Mouse (Mus musculus) cerebellum, adult 2 months (tissue): ENCODE measurements around the gene Crkl. TPM values are rescaled to one million over a fixed set of nuclear protein-coding genes. Genes with fewer than 3 reads are reported as not detected.

ENCODE experiments used
- DNase-seq, 2 experiments: peaks; one replicate each; pipeline ENCODE4 v3.0.0; 2021
- H3K27ac ChIP-seq: fragments of 200-500 bp; 2 replicates; pipeline ENCODE4 v1.5.1; 2012; ENCODE audit warnings: low read length, control low read depth, inconsistent platforms; ENCODE audit not compliant: insufficient read depth
- H3K27me3 ChIP-seq: fragments of 200-500 bp; 2 replicates; pipeline ENCODE4 v1.6.1; 2012; ENCODE audit warnings: inconsistent platforms, mild to moderate bottlenecking, low read length, moderate library complexity; ENCODE audit not compliant: control insufficient read depth, insufficient read depth
- H3K4me1 ChIP-seq: fragments of 200-500 bp; 2 replicates; pipeline ENCODE4 v1.6.1; 2011; ENCODE audit warnings: low read length; ENCODE audit not compliant: control insufficient read depth, insufficient read depth
- H3K4me3 ChIP-seq: fragments of 200-500 bp; replicated peaks from 2 replicates; pipeline ENCODE3; 2011; ENCODE audit warnings: mild to moderate bottlenecking, low read depth, low read length, control low read depth; ENCODE audit not compliant: insufficient read depth
- CTCF ChIP-seq: fragments of 200-500 bp; IDR thresholded peaks from 2 replicates; pipeline ENCODE4 v1.5.1; 2011; ENCODE audit warnings: low read depth, mild to moderate bottlenecking, control low read depth, low read length, moderate library complexity, borderline replicate concordance; ENCODE audit not compliant: insufficient read depth
- POLR2A ChIP-seq: fragments of 200-500 bp; IDR thresholded peaks from 2 replicates; pipeline ENCODE4 v1.6.1; 2011; ENCODE audit warnings: low read length, control low read depth, borderline replicate concordance; ENCODE audit not compliant: insufficient read depth
- WGBS: fragments of 180-500 bp; shearing (Covaris S2); methylation state at CpG from one replicate; pipeline ENCODE4 v1.1.7; 2018; 5-methylcytosine and 5-hydroxymethylcytosine counted together
- polyA plus RNA-seq: library from polyadenylated mRNA; depleted of rRNA; stranded (reverse); fragments of >200 nt; gene quantifications from 2 replicates; pipeline ENCODE4 v1.2.3, GENCODE M21; 2012

Gene Crkl
- polyA plus RNA-seq, 1 experiment, result 37.9 TPM

DNA sequence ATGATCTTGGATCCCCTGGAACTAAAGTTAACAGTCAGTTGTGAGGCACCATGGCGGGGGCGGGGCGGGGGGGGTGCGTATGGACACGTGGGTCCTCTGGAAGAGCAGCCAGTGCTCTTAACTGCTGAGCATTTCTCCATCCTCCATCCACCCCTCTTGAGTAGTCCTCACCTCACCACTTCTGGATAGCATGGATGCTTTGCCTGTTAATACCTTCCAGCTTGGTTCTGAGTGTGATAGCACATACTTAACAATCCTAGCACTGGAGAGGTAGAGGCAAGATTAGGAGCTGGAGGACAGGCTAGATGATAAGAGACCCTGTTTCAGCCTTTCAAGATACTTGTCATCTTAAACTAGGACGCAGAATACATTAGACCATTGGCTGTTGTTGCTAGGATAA is 20.7 kb downstream of the Crkl start:
- no peaks in the 10 kb centered on the region for H3K27me3 ChIP-seq
- no peak overlapping the region for H3K27ac ChIP-seq
- peaks cover 13% of the 10 kb centered on the region for H3K4me1 ChIP-seq
- no peak overlapping the region for H3K4me3 ChIP-seq
- 82% methylated on average over 6 of the region's 6 CpGs for WGBS
- TF ChIP-seq CTCF (no peak), POLR2A (no peak)
- DNase-seq, result no peak

DNA sequence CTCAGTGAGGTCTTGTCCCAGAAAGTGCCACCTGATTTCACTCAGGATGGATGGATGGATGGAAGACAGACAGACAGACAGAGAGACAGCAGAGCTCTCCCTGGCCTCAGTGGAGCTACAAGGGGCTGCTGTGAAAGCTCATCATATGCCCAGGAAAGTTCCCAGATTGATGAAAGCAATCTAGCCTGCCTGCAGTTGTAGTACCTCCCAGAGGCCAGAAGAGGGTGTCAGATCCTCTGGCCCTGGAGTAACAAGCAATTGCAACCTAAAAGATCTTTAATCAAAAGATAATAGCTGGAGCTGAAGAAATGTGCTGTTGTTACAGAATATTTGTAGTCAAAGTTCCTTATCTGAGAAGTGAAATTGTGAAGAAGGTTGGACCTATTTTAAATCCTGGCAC is 22.3 kb downstream of the Crkl start:
- Histone ChIP-seq H3K4me3 (no peak overlapping the region), H3K27ac (no peak overlapping the region), H3K4me1 (peaks cover 13% of the 10 kb centered on the region), H3K27me3 (no peaks in the 10 kb centered on the region)
- TF ChIP-seq POLR2A (no peak), CTCF (peak; percentile 77)
- peak; percentile 54 to 65 for DNase-seq

DNA sequence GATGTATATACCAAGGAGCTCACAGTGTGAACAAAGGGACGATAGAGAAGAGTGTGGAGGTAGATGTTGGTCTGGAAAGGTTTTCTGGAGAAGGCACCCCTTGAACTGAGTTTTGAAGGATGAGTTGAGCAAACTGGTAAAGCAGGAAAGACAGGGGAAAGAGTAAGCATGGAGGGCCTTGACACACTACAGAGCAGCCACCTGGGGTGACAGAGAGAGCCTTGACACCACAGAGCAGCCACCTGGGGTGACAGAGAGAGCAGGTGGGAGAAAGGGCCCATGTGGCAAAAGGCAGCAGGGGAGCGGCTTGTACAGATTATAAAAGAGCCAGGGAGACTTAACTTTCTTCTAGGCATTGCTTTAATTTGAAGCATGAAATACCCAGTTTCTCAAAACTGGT is 23.0 kb downstream of the Crkl start:
- Histone ChIP-seq H3K4me1 (peaks cover 13% of the 10 kb centered on the region), H3K4me3 (no peak overlapping the region), H3K27me3 (no peaks in the 10 kb centered on the region), H3K27ac (0 out of 2 replicates have a peak overlapping the region, but pooled peaks have one; percentile 21)
- WGBS, result 62% methylated on average over 2 of the region's 2 CpGs
- TF ChIP-seq POLR2A (no peak), CTCF (no peak)
- DNase-seq, result no peak

DNA sequence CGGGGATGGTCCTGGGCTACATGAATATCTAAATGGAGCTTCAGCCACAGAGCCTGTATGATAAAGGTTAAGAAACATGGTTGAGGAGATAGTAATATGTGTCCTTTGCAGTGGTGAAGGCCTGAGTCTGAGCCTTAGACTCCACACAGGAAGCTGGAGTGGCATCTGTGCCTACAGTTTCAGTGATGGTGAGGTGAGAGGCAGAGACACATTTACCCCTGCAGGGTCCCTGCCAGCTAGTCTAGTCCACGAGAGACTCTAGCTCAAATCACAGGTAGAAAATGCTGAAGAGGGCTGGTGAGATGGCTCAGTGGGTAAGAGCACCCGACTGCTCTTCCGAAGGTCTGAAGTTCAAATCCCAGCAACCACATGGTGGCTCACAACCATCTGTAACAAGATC is 23.5 kb downstream of the Crkl start:
- H3K27ac ChIP-seq, result no peak overlapping the region
- no peak for DNase-seq
- no peaks in the 10 kb centered on the region for H3K27me3 ChIP-seq
- TF ChIP-seq POLR2A (no peak), CTCF (no peak)
- WGBS, result 64% methylated on average over 4 of the region's 4 CpGs
- no peak overlapping the region for H3K4me3 ChIP-seq
- H3K4me1 ChIP-seq, result peaks cover 13% of the 10 kb centered on the region

DNA sequence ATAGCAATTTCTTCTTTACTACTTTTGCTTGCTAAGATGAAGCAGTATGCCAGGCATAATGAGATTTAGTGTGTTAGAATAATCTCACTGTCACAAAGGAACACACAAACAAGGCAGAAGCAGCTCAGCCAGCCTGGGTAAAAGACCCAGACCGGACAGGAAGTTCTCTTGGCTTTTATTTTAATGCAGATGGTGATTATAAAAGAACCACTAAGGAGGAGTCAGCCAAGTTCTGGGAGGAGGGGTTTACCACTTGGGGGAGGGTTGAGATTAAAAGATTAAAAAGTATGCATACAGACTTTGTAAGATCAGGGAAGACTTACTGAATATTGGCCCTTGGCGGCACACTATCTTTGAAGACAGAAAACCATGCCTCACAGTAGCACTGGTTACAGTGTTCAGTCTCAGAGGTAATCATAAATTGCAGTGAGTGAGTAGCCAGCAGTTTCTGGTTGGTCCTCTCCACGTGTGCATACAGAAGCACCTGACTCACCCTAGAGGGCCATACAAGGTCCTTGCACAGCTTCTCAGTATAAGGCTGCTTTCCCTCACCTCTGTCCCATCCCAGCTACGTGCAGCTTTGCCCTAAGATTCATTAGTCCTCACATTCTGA is 26.6 kb downstream of the Crkl start:
- no peak overlapping the region for H3K27ac ChIP-seq
- 44% methylated on average over 4 of the region's 4 CpGs for WGBS

DNA sequence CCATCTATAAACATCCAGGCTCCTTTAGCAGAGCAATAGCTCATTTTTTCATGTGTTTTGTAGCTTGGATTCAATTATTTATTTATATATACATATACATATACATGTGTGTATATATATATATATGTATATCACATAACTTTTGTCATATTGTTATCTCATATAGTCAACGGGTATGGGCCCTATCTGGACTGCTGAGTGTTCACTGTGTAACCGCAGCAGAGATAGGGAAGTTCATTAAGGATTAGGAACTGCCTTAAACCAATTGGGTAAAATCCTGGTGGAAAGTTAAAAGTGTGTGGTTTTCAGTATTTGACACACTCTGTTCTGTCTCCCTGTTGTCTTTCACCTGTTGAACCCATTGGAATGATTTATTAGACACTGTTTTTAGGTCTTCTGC is 29.7 kb downstream of the Crkl start:
- Histone ChIP-seq H3K4me1 (peaks cover 9% of the 10 kb centered on the region), H3K27me3 (no peaks in the 10 kb centered on the region), H3K4me3 (no peak overlapping the region), H3K27ac (no peak overlapping the region)
- WGBS, result 86% methylated on average over 2 of the region's 2 CpGs
- TF ChIP-seq CTCF, result no peak
- no peak for TF ChIP-seq POLR2A
- DNase-seq, result no peak

More for the DNA sequence above, 26.6 kb downstream of the Crkl start:
- TF ChIP-seq CTCF (no peak), POLR2A (no peak)
- DNase-seq, result no peak
- Histone ChIP-seq H3K27me3 (no peaks in the 10 kb centered on the region), H3K4me1 (peaks cover 9% of the 10 kb centered on the region), H3K4me3 (no peak overlapping the region)

DNA sequence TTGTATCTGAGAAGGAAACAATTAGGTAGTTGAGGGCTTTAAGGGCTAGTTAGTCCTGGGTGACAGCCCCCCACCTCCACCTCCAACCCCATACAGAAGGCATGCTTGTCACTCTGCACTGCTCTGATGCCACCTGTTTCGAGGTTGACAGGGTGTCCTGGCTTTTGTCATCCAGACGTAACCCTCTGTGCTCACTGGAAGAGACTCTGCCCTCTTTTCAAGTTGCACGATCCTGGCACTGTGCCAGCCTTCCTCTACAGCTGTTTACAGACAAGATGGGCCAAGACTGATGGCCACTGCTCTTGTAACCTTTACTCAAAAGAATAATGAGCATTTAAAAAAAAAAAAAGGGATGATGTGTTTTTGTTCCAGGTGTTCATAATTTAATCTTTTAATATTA is 34.7 kb downstream of the Crkl start:
- TF ChIP-seq POLR2A (no peak), CTCF (no peak)
- no peak overlapping the region for H3K27ac ChIP-seq
- WGBS, result 8% methylated on average over 3 of the region's 3 CpGs
- H3K27me3 ChIP-seq, result no peaks in the 10 kb centered on the region
- H3K4me1 ChIP-seq, result peaks cover 14% of the 10 kb centered on the region
- DNase-seq, result no peak
- no peak overlapping the region for H3K4me3 ChIP-seq
